In genomic region chr2:13791598-13791997, GRCm38 (mm10) we compare ENCODE assay signal across 28 mouse cellular contexts. TPM values are rescaled to one million over a fixed set of nuclear protein-coding genes. Genes with fewer than 3 reads are reported as not detected.
"Had no signal": no experiment of that assay in that cellular context is flagged by ENCODE, and none has a peak within 500 bp of the region (broad histone marks: within the 10 kb centered on the region; RNA-seq: fewer than 3 reads in every experiment).

No protein-coding gene starts in this region.

- H3K36me3 ChIP-seq: embryonic facial prominence, embryonic 10.5 days; embryonic facial prominence, embryonic 12.5 days; embryonic facial prominence, embryonic 13.5 days; embryonic facial prominence, embryonic 15.5 days; forebrain, embryonic 10.5 days; forebrain, embryonic 12.5 days; forebrain, embryonic 15.5 days had no signal

- H3K4me3 ChIP-seq: embryonic facial prominence, embryonic 10.5 days; embryonic facial prominence, embryonic 12.5 days; embryonic facial prominence, embryonic 13.5 days; embryonic facial prominence, embryonic 15.5 days; erythroblast, embryonic 14.5 days; forebrain, embryonic 10.5 days; forebrain, embryonic 12.5 days; forebrain, embryonic 13.5 days; forebrain, embryonic 15.5 days; gastrocnemius, adult 2 months; heart, adult 2 months had no signal

- H3K27ac ChIP-seq: embryonic facial prominence, embryonic 10.5 days; embryonic facial prominence, embryonic 12.5 days; embryonic facial prominence, embryonic 13.5 days; embryonic facial prominence, embryonic 15.5 days; forebrain, embryonic 10.5 days; forebrain, embryonic 12.5 days; forebrain, embryonic 13.5 days; forebrain, embryonic 15.5 days; gastrocnemius, adult 2 months; heart, adult 2 months had no signal

- H3K9ac ChIP-seq: embryonic facial prominence, embryonic 12.5 days; embryonic facial prominence, embryonic 13.5 days; embryonic facial prominence, embryonic 15.5 days; forebrain, embryonic 12.5 days; forebrain, embryonic 13.5 days; forebrain, embryonic 15.5 days; forebrain, postnatal 0 days had no signal

- ATAC-seq: forebrain, embryonic 13.5 days; forebrain, embryonic 14.5 days; forebrain, embryonic 15.5 days; forebrain, embryonic 16.5 days; forebrain, postnatal 0 days had no signal

- H3K9me3 ChIP-seq: embryonic facial prominence, embryonic 10.5 days; embryonic facial prominence, embryonic 12.5 days; embryonic facial prominence, embryonic 13.5 days; embryonic facial prominence, embryonic 15.5 days; forebrain, embryonic 10.5 days; forebrain, embryonic 12.5 days; forebrain, embryonic 13.5 days; forebrain, embryonic 15.5 days had no signal

- DNase-seq: cerebellum, adult 8-10 months; cerebellum, adult 9-10 months; cerebellum, adult 9-11 months; cerebellum, postnatal 10 days; cerebellum, postnatal 14 days; cerebellum, postnatal 25 days; cerebellum, postnatal 36 days; embryo, embryonic 11 days; forebrain, postnatal 0 days; gastrocnemius, adult 2 months; gastrocnemius, postnatal 10 days; gastrocnemius, postnatal 14 days; gastrocnemius, postnatal 25 days; gastrocnemius, postnatal 36 days; heart, adult 11 months; heart, adult 18-20 months; heart, adult 2 months had no signal

- H3K4me2 ChIP-seq: embryonic facial prominence, embryonic 12.5 days; embryonic facial prominence, embryonic 13.5 days; embryonic facial prominence, embryonic 15.5 days; forebrain, embryonic 12.5 days; forebrain, embryonic 13.5 days; forebrain, embryonic 15.5 days had no signal

RNA-seq across cellular contexts. Expression of gene St8sia6, which starts 2.3 kb away (rescaled TPM):
- polyA plus RNA-seq: erythroblast, embryonic 14.5 days had no signal
